Mouse (Mus musculus): Measurements from ENCODE around the gene Fam50a.

GRCm38 (mm10) chrX:74298348-74298747 lies 14.5 kb upstream of the Fam50a start:
- no peak for TF ChIP-seq POLR2A (IDR thresholded peaks at IDR 0.05; ENCODE audit: insufficient read depth, low read depth, low read length)
- TF ChIP-seq CTCF (IDR thresholded peaks at IDR 0.05; ENCODE audit: insufficient read depth, low read depth, low read length) = no peak
